Mouse (Mus musculus) left cerebral cortex, postnatal 36 days (tissue): ENCODE data around the gene Nsfl1c. TPM values are rescaled to one million over a fixed set of nuclear protein-coding genes. Genes with fewer than 3 reads are reported as not detected.
"Not testable (repeated sequence)": the region's sequence is repeated elsewhere in the genome, so short reads cannot be mapped to it uniquely, and the experiment has no call there.

Experiments
- DNase-seq, 2 experiments: peaks; one replicate each; pipeline ENCODE4 v3.0.0; 2021 to 2022; ENCODE audit warnings: low spot score in 2 of 2, mixed read lengths in 1 of 2
- intact Hi-C: fragments of 180-260 bp; cut with DNase I; formaldehyde crosslinking; loops from one replicate; pipeline ENCODE4 v1.15.1; 2025
- total RNA-seq, 2 experiments: library from RNA; stranded (reverse); gene quantifications; 2 replicates each; pipeline ENCODE4 v1.2.3; 2021

Gene Nsfl1c
- 100 to 1,000 TPM; 139 to 150 TPM for total RNA-seq

GRCm38 (mm10) chr2:151494035-151494803 is at the start of gene Nsfl1c:
Nsfl1c (plus strand) TSS chr2:151494182.
- intact Hi-C loops: loop anchor here (1.0 to 5.0 kb wide), 3 partner anchors 49 to 248 kb away; partner anchors contain the start of gene Psmf1
- DNase-seq: peak; percentile 94 to 96

GRCm38 (mm10) chr2:151476053-151476452 is 17.9 kb upstream of the Nsfl1c start, which contains the start of gene 4921509C19Rik:
4921509C19Rik (minus strand) TSS chr2:151476153.
- intact Hi-C loops: not testable (repeated sequence)

GRCm38 (mm10) chr2:151486496-151486895 is 7.5 kb upstream of the Nsfl1c start:
- intact Hi-C loops: no loop called here
- no peak for DNase-seq

More at GRCm38 (mm10) chr2:151476053-151476452, 17.9 kb upstream of the Nsfl1c start, which contains the start of gene 4921509C19Rik:
- not testable (repeated sequence) for DNase-seq

- intact Hi-C loops: no loop called here
- DNase-seq: no peak
Observed at GRCm38 (mm10) chr2:151498358-151498757, 4.4 kb downstream of the Nsfl1c start.

- intact Hi-C loops: no loop called here
Observed at GRCm38 (mm10) chr2:151500442-151501007, 6.5 kb downstream of the Nsfl1c start.

GRCm38 (mm10) chr2:151504226-151504625 is 10.2 kb downstream of the Nsfl1c start:
- DNase-seq: no peak
- intact Hi-C loops: no loop called here

More at GRCm38 (mm10) chr2:151500442-151501007, 6.5 kb downstream of the Nsfl1c start:
- DNase-seq: no peak

GRCm38 (mm10) chr2:151512199-151512598 is 18.2 kb downstream of the Nsfl1c start:
- intact Hi-C loops: no loop called here
- DNase-seq: peak; percentile 23 to 58

GRCm38 (mm10) chr2:151513525-151514285 is 19.7 kb downstream of the Nsfl1c start:
- DNase-seq: peak; percentile 34 to 54
- intact Hi-C loops: no loop called here

- intact Hi-C loops: no loop called here
- no peak for DNase-seq
Observed at GRCm38 (mm10) chr2:151519000-151519399, 25.0 kb downstream of the Nsfl1c start.

- peak in 1 of 2 experiments; percentile 16 for DNase-seq
- intact Hi-C loops: no loop called here
Observed at GRCm38 (mm10) chr2:151524324-151525041, 30.5 kb downstream of the Nsfl1c start.

GRCm38 (mm10) chr2:151525520-151525919 is 31.5 kb downstream of the Nsfl1c start:
- intact Hi-C loops: no loop called here
- DNase-seq: no peak

- no peak for DNase-seq
- intact Hi-C loops: no loop called here
Observed at GRCm38 (mm10) chr2:151528066-151528465, 34.1 kb downstream of the Nsfl1c start.

- intact Hi-C loops: no loop called here
- DNase-seq: no peak
Observed at GRCm38 (mm10) chr2:151529169-151529568, 35.2 kb downstream of the Nsfl1c start.

GRCm38 (mm10) chr2:151530378-151531230 is 36.6 kb downstream of the Nsfl1c start:
- no peak for DNase-seq
- intact Hi-C loops: no loop called here

- intact Hi-C loops: no loop called here
Observed at GRCm38 (mm10) chr2:151533632-151534031, 39.6 kb downstream of the Nsfl1c start.

GRCm38 (mm10) chr2:151535961-151536617 is 42.1 kb downstream of the Nsfl1c start:
- intact Hi-C loops: no loop called here

More at GRCm38 (mm10) chr2:151533632-151534031, 39.6 kb downstream of the Nsfl1c start:
- DNase-seq: no peak

GRCm38 (mm10) chr2:151536618-151536974 is 42.6 kb downstream of the Nsfl1c start:
- intact Hi-C loops: no loop called here
- DNase-seq: no peak

More at GRCm38 (mm10) chr2:151535961-151536617, 42.1 kb downstream of the Nsfl1c start:
- DNase-seq: no peak

- intact Hi-C loops: no loop called here
Observed at GRCm38 (mm10) chr2:151538646-151539045, 44.7 kb downstream of the Nsfl1c start.

More at GRCm38 (mm10) chr2:151538646-151539045, 44.7 kb downstream of the Nsfl1c start:
- DNase-seq: peak in 1 of 2 experiments; percentile 43
